Mouse (Mus musculus): ENCODE results near the gene Tmem200c. TPM values are rescaled to one million over a fixed set of nuclear protein-coding genes. Genes with fewer than 3 reads are reported as not detected.

Gene Tmem200c
- not detected for polyA plus RNA-seq (2014; fragmentation: Illumina TruSeq; extraction: RNeasy Lipid Tissue Mini Kit (QIAGEN cat#74804); ENCODE audit: low read depth, low replicate concordance)

DNA sequence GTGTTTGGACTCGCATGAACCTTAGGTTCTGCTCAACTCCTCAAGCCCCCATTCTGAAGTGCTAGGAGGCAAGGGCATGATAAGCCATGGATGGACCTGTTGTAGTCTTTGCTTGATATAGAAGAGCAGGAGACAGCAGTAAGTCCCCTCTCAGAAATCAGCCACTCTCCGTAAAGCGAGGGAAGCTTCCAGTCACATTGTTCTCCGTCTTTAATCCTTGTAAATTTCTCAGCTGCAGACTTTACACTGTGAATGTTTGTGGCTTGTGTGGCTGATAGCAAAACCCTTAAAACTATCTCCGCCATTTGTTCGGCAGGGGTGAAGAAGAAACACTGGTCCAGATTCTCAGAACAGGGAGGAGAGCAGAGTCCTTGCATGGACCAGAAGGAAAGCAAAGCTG, at the start of gene Tmem200c:
Tmem200c (plus strand) TSS at position 301 of the 400 bp plus-strand sequence.

Other genes with a start within 250 kb of the Tmem200c start
- 3.2 TPM for gene Epb41l3, start 249.1 kb downstream of the Tmem200c start, polyA plus RNA-seq (2014; fragmentation: Illumina TruSeq; extraction: RNeasy Lipid Tissue Mini Kit (QIAGEN cat#74804); ENCODE audit: low read depth, low replicate concordance)